Mouse (Mus musculus): ENCODE measurements around the gene Mvp. TPM values are rescaled to one million over a fixed set of nuclear protein-coding genes. Genes with fewer than 3 reads are reported as not detected.

The Mvp gene
- total RNA-seq, 2 experiments from 2014 or later, result 8.0 to 10.1 TPM

- no peak for TF ChIP-seq CTCF (conservative IDR thresholded peaks at IDR 0.05)
- DNase-seq (ENCODE audit: low spot score in 2 of 2), result no peak
- Histone ChIP-seq H3K4me3 (no peak overlapping the region), H3K27ac (peak overlapping the region; percentile 93)
These were observed 7.0 kb downstream of the Mvp start for GRCm38 (mm10) chr7:127007313-127008024.

DNA sequence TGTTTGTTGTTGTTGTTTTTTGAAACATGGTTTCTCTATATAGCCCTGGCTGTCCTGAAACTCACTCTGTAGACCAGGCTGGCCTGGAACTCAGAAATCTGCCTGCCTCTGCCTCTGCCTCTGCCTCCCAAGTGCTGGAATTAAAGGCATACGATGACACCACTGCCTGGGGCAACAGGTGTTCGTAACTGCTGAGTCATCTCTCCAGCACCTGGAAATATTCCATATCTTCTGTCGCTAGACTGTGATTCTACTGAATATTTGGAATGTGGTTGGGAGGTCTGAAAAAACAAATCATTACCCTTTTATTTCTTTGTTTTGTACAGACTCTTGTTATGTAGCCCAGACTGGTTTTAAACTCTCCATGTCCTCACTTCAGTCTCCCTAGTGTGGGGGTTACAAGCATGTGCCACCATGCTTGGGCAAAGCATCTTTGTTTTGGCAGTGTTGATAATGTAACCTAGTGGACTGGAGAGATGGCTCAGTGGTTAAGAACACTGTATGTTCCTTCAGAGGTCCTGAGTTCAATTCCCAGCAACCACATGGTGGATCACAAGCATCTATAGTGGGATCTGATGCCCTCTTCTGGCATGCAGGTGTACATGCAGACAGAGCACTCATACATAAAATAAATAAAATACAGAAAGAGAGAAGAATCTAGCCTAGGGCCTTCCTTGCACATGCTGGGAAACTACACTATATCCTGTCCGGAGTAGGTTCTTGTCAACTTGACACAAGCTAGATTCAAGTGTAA is 10.1 kb downstream of the Mvp start:
- Histone ChIP-seq H3K27ac (no peak overlapping the region), H3K4me3 (no peak overlapping the region)
- peak; percentile 55 for TF ChIP-seq CTCF (conservative IDR thresholded peaks at IDR 0.05)
- DNase-seq (ENCODE audit: low spot score in 2 of 2), result no peak

GRCm38 (mm10) chr7:127003620-127004019 is 10.8 kb downstream of the Mvp start:
- Histone ChIP-seq H3K4me3 (no peak overlapping the region), H3K27ac (no peak overlapping the region)
- no peak for TF ChIP-seq CTCF (conservative IDR thresholded peaks at IDR 0.05)
- no peak for DNase-seq (ENCODE audit: low spot score in 2 of 2)

GRCm38 (mm10) chr7:126999568-126999967 is 14.9 kb downstream of the Mvp start:
- DNase-seq (ENCODE audit: low spot score in 2 of 2), result no peak
- Histone ChIP-seq H3K4me3 (no peak overlapping the region), H3K27ac (no peak overlapping the region)
- no peak for TF ChIP-seq CTCF (conservative IDR thresholded peaks at IDR 0.05)

DNA sequence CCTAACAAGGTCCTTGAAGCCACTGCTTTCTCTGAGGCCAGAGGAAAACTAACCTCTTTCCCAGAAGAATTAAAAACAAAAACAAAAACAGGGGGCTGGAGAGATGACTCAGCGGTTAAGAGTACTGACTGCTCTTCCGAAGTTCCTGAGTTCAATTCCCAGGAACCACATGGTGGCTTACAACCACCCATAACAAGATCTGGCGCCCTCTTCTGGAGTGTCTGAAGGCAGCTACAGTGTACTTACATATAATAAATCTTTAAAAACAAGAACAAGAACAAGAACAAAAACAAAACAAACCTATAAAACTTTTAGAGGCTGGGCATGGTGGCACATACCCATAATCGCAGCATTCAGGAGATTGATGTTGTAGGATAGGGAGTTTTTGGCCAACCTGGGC is 18.0 kb downstream of the Mvp start:
- DNase-seq (ENCODE audit: low spot score in 2 of 2), result no peak
- H3K4me3 ChIP-seq, result no peak overlapping the region
- peak; percentile 49 for TF ChIP-seq CTCF (conservative IDR thresholded peaks at IDR 0.05)

DNA sequence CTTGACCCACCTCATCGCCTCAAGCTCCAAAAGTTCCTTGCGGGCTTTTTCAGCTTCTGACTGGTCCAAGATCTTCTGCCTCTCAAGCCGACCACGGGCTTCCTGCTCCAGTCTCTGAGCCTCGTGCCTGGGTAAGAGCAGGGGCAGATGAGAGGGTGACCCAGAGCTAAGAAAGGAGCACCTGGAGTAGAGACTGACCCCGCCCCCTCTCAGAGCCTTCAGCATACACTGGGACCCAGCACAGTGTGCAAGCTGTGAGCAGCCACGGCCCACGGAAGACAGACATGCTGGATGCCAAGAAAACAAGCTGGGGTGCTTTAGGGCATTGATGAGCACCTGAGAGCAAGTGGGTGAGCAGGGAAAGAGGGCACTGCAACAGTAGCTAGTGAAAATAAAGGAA is 25.6 kb downstream of the Mvp start:
- DNase-seq (ENCODE audit: low spot score in 2 of 2), result no peak
- Histone ChIP-seq H3K27ac (no peak overlapping the region), H3K4me3 (no peak overlapping the region)
- no peak for TF ChIP-seq CTCF (conservative IDR thresholded peaks at IDR 0.05)

More for the DNA sequence above, 18.0 kb downstream of the Mvp start:
- H3K27ac ChIP-seq, result no peak overlapping the region

DNA sequence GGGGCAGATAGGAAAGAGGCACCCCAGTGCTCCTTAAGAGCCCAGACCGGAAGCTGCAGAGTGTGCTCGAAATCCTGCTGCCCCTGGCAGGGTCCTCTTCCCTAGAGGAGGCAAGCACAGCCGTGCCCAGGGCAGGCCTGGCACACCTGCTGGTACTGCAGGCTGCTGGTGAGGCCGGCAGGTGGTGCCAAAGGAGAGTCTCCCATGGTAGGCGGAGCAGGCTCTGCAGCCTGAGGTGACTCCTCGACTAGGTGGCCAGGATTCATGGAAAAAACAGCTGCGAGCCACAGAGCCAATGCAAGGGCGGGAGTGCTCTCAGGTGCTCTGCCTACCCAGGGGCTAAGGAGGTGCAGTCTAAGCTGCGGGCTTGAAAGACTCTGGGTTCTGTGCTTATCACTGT is 28.1 kb downstream of the Mvp start:
- peak; percentile 78 for TF ChIP-seq CTCF (conservative IDR thresholded peaks at IDR 0.05)
- DNase-seq (ENCODE audit: low spot score in 2 of 2), result peak in 1 of 2 experiments; percentile 33
- Histone ChIP-seq H3K4me3 (no peak overlapping the region), H3K27ac (no peak overlapping the region)

GRCm38 (mm10) chr7:126984667-126985444 is 29.6 kb downstream of the Mvp start:
- no peak for DNase-seq (ENCODE audit: low spot score in 2 of 2)
- Histone ChIP-seq H3K4me3 (no peak overlapping the region), H3K27ac (no peak overlapping the region)
- no peak for TF ChIP-seq CTCF (conservative IDR thresholded peaks at IDR 0.05)

DNA sequence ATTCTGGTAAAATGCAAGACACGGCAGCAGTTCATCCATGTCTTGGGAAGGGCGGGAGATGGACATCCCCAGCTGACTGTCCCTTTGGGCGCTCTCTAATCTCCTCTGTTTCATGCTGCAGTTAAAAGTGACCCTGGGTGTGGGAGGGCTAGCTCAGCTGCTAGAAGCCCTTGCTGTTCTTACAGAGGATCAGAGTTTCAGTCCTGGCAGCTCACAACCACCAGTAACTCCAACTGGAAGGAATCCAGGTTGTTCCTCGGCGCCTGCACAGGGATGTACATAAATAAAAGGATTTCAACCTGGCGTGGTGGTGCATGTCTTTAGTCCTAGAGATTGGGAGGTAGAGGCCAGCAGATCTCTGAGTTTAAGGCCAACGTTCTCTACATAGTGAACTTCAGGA is 31.3 kb downstream of the Mvp start:
- no peak for TF ChIP-seq CTCF (conservative IDR thresholded peaks at IDR 0.05)
- H3K27ac ChIP-seq, result no peak overlapping the region

GRCm38 (mm10) chr7:126982054-126982453 is 32.4 kb downstream of the Mvp start:
- no peak for TF ChIP-seq CTCF (conservative IDR thresholded peaks at IDR 0.05)
- DNase-seq (ENCODE audit: low spot score in 2 of 2), result no peak
- Histone ChIP-seq H3K4me3 (no peak overlapping the region), H3K27ac (no peak overlapping the region)

More for the DNA sequence above, 31.3 kb downstream of the Mvp start:
- DNase-seq (ENCODE audit: low spot score in 2 of 2), result no peak
- no peak overlapping the region for H3K4me3 ChIP-seq

GRCm38 (mm10) chr7:126981601-126982000 is 32.8 kb downstream of the Mvp start:
- H3K4me3 ChIP-seq, result no peak overlapping the region
- DNase-seq (ENCODE audit: low spot score in 2 of 2), result no peak
- H3K27ac ChIP-seq, result no peak overlapping the region
- no peak for TF ChIP-seq CTCF (conservative IDR thresholded peaks at IDR 0.05)

DNA sequence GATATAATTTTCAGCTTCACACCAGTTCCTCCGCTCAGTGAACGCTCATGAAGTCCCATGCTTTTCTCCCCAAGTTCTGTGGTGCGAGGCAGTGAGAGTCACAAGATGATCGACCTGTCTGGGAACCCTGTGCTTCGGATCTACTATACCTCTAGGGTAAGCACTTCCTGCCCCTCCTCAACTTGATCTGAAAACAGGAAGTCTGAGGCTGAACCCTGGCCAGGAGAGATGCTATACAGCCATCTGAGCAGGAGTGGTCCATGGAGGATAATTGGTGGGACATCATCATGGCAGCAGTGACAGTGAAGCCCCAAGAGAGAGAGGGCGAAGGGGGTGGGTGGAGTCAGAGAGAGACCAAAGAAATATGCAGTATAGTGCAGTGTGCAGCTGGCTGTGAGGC is 35.6 kb downstream of the Mvp start:
- no peak for TF ChIP-seq CTCF (conservative IDR thresholded peaks at IDR 0.05)
- H3K4me3 ChIP-seq, result no peak overlapping the region
- no peak overlapping the region for H3K27ac ChIP-seq
- no peak for DNase-seq (ENCODE audit: low spot score in 2 of 2)

DNA sequence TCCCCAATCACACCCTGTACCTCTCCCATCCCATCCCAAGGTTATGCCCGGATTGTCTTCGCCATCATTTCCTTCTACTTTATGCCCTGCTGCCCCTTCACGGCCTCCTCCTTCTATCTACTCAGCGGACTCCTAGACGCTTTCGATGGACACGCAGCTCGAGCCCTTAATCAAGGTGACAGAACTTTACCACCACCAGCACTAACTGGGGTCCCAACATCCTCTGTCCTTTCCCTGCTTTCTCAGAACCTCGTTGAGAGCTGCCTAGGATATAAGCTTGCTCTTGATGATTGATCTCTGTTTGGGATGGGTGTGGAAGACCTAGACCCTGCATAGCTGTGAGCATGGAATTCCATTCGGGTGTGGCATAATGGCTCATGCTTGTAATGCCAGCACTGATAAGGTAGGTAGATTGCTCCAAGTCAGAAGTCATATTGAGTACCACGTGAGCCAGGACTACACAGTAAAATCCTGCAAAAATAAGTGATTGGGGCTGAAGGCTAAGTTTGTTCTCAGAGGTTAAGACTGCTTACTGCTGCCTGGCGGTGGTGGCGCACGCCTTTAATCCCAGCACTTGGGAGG is 37.5 kb downstream of the Mvp start:
- no peak for TF ChIP-seq CTCF (conservative IDR thresholded peaks at IDR 0.05)
- H3K4me3 ChIP-seq, result peak overlapping the region; percentile 100
- no peak for DNase-seq (ENCODE audit: low spot score in 2 of 2)
- peak overlapping the region; percentile 100 for H3K27ac ChIP-seq
